Mouse (Mus musculus) C2C12 (cell line): Measurements from ENCODE around the gene Strip1.

Source experiments
- CEBPB ChIP-seq: IDR thresholded peaks from one replicate; pipeline ENCODE4 v1.6.1; 2011; ENCODE audit warnings: low read depth, mild to moderate bottlenecking, control low read depth, moderate library complexity
- CTCF ChIP-seq: IDR thresholded peaks from one replicate; pipeline ENCODE4 v1.5.1; 2011; ENCODE audit not compliant: control insufficient read depth, insufficient read depth, insufficient read length
- FOSL1 ChIP-seq: IDR thresholded peaks from one replicate; pipeline ENCODE4 v1.8.0; 2011; ENCODE audit warnings: mild to moderate bottlenecking, low read length; ENCODE audit not compliant: poor library complexity, insufficient read depth, severe bottlenecking
- MAX ChIP-seq: IDR thresholded peaks from one replicate; pipeline ENCODE4 v1.6.1; 2011; ENCODE audit warnings: mild to moderate bottlenecking, control low read depth
- USF1 ChIP-seq: IDR thresholded peaks from one replicate; pipeline ENCODE4 v1.6.1; 2011; ENCODE audit warnings: low read depth, mild to moderate bottlenecking, control low read depth, moderate library complexity

DNA sequence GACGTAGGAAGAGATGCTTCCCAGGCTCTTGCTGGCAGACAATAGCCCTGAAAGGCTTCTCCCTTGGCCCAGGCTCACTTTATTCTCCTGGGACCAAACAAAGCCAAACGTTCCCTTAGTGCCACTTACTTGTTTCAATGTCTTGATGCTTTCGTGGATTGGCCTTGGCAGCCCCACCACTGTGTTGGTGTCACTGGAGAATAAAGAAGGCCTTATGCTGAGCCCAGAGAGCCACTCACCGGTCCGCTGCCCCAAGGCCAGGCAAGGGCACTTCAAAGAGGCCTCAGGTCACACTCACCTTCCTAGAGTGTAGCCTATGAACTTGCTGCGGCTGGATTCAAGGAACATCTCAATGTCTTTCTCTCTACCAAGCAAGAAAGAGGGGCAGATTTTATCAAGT lies 11.6 kb downstream of the Strip1 start:
- no peak for TF ChIP-seq CTCF
- no peak for TF ChIP-seq MAX
- TF ChIP-seq FOSL1 = no peak
- TF ChIP-seq USF1 = no peak
- no peak for TF ChIP-seq CEBPB
